Mouse (Mus musculus): Measurements from ENCODE around the gene Hsd17b2.
A peak's percentile ranks its signal among the peaks of the same experiment; 100 is the strongest.

- TF ChIP-seq CTCF (IDR thresholded peaks at IDR 0.05; ENCODE audit: low read depth) (peak; percentile 82), EP300 (optimal IDR thresholded peaks at IDR 0.05) (no peak)
These were observed 70.4 kb downstream of the Hsd17b2 start for GRCm38 (mm10) chr8:117772126-117772525.
